Mouse (Mus musculus) MEL (cell line): ENCODE measurements around the gene Pgbd5. TPM values are rescaled to one million over a fixed set of nuclear protein-coding genes. Genes with fewer than 3 reads are reported as not detected.

Experiments used
- DNase-seq: peaks from one replicate; pipeline ENCODE4 v3.0.0; 2011; ENCODE audit warnings: low read depth, low spot score
- H3K27ac ChIP-seq: 2 replicates; pipeline ENCODE4 v1.5.1; 2012; ENCODE audit warnings: low read depth, mild to moderate bottlenecking, control low read depth, low read length, moderate library complexity; ENCODE audit not compliant: control insufficient read depth
- H3K27me3 ChIP-seq, 2 experiments: fragments of 150-350 bp in 1 of 2; sonication (generic) in 1 of 2; 2 replicates each; pipeline ENCODE4 v1.6.1; 2012; ENCODE audit warnings: low read length in 2 of 2, mild to moderate bottlenecking in 2 of 2, improper control_type of control experiment in 1 of 2, moderate library complexity in 1 of 2; ENCODE audit not compliant: insufficient read depth in 2 of 2, control insufficient read depth in 1 of 2
- H3K36me3 ChIP-seq, 2 experiments: 2 replicates each; pipeline ENCODE4 v1.6.1; 2012 to 2014; ENCODE audit warnings: low read length in 2 of 2, improper control_type of control experiment in 1 of 2, inconsistent platforms in 1 of 2, mild to moderate bottlenecking in 1 of 2; ENCODE audit not compliant: insufficient read depth in 2 of 2, control insufficient read depth in 1 of 2
- H3K4me1 ChIP-seq, 2 experiments: fragments of 150-350 bp in 1 of 2; sonication (generic) in 1 of 2; 2 replicates each; pipeline ENCODE4 v1.6.1; 2012; ENCODE audit warnings: low read length in 2 of 2, improper control_type of control experiment in 1 of 2, mild to moderate bottlenecking in 1 of 2; ENCODE audit not compliant: insufficient read depth in 2 of 2, control insufficient read depth in 1 of 2
- H3K4me3 ChIP-seq, 2 experiments: fragments of 150-350 bp in 1 of 2; sonication (generic) in 1 of 2; 2 replicates each; pipeline ENCODE4 v1.5.1; 2012; ENCODE audit warnings: low read depth in 2 of 2, low read length in 2 of 2, mild to moderate bottlenecking in 2 of 2, moderate library complexity in 2 of 2, control low read depth in 1 of 2, improper control_type of control experiment in 1 of 2; ENCODE audit not compliant: control insufficient read depth in 1 of 2, insufficient read depth in 1 of 2
- H3K79me2 ChIP-seq: 2 replicates; pipeline ENCODE4 v1.6.1; 2012; ENCODE audit warnings: mild to moderate bottlenecking, low read length, moderate library complexity; ENCODE audit not compliant: control insufficient read depth, poor library complexity, insufficient read depth
- H3K9ac ChIP-seq: 2 replicates; pipeline ENCODE4 v1.6.1; 2012; ENCODE audit warnings: low read depth, mild to moderate bottlenecking, control low read depth, low read length, moderate library complexity; ENCODE audit not compliant: control insufficient read depth, poor library complexity, severe bottlenecking
- H3K9me3 ChIP-seq: fragments of 150-350 bp; sonication (generic); replicated peaks from 2 replicates; pipeline ENCODE4 v1.6.1; 2012; ENCODE audit warnings: mild to moderate bottlenecking, low read length, improper control_type of control experiment, moderate library complexity; ENCODE audit not compliant: insufficient read depth
- BHLHE40 ChIP-seq: IDR thresholded peaks from 2 replicates; pipeline ENCODE4 v1.6.1; 2012; ENCODE audit warnings: low read depth, mild to moderate bottlenecking, inconsistent platforms, low read length, improper control_type of control experiment, borderline replicate concordance
- CHD1 ChIP-seq: IDR thresholded peaks from 2 replicates; pipeline ENCODE4 v1.6.1; 2012; ENCODE audit warnings: low read depth, mild to moderate bottlenecking, inconsistent platforms, low read length, improper control_type of control experiment
- CHD2 ChIP-seq: IDR thresholded peaks from 2 replicates; pipeline ENCODE4 v1.6.1; 2011; ENCODE audit warnings: low read length, improper control_type of control experiment
- E2F4 ChIP-seq: IDR thresholded peaks from 2 replicates; pipeline ENCODE4 v1.6.1; 2011; ENCODE audit warnings: low read depth, low read length, improper control_type of control experiment, borderline replicate concordance
- ELF1 ChIP-seq: IDR thresholded peaks from 2 replicates; pipeline ENCODE4 v1.6.1; 2014; ENCODE audit warnings: low read depth, mild to moderate bottlenecking, inconsistent platforms, low read length, improper control_type of control experiment, moderate library complexity
- EP300 ChIP-seq, 2 experiments: IDR thresholded peaks; 2 replicates each; pipeline ENCODE4 v1.6.1; 2011; ENCODE audit warnings: improper control_type of control experiment in 2 of 2, low read length in 2 of 2, low read depth in 1 of 2, mild to moderate bottlenecking in 1 of 2
- KAT2A ChIP-seq: conservative IDR thresholded peaks from 2 replicates; pipeline ENCODE4 v1.6.1; 2012; ENCODE audit warnings: low read depth, low read length, improper control_type of control experiment, inconsistent platforms
- MAFK ChIP-seq: IDR thresholded peaks from 2 replicates; pipeline ENCODE4 v1.6.1; 2011; ENCODE audit warnings: low read depth, mild to moderate bottlenecking, low read length, improper control_type of control experiment, borderline replicate concordance
- MAX ChIP-seq: IDR thresholded peaks from 2 replicates; pipeline ENCODE4 v1.6.1; 2011; ENCODE audit warnings: low read length, improper control_type of control experiment
- MXI1 ChIP-seq: IDR thresholded peaks from 2 replicates; pipeline ENCODE4 v1.6.1; 2011; ENCODE audit warnings: mild to moderate bottlenecking, low read depth, low read length, improper control_type of control experiment
- MYC ChIP-seq: IDR thresholded peaks from 2 replicates; pipeline ENCODE4 v1.6.1; 2011; ENCODE audit warnings: low read depth, mild to moderate bottlenecking, low read length, improper control_type of control experiment, moderate library complexity
- NELFE ChIP-seq: IDR thresholded peaks from 2 replicates; pipeline ENCODE4 v1.6.1; 2011; ENCODE audit warnings: low read depth, low read length, improper control_type of control experiment
- NRF1 ChIP-seq: IDR thresholded peaks from 2 replicates; pipeline ENCODE4 v1.6.1; 2014; ENCODE audit warnings: low read depth, mild to moderate bottlenecking, inconsistent platforms, low read length, improper control_type of control experiment, moderate library complexity; ENCODE audit not compliant: poor library complexity, insufficient read depth, severe bottlenecking
- POLR2A ChIP-seq, 2 experiments: IDR thresholded peaks; 2 replicates each; pipeline ENCODE4 v1.6.1; 2011 to 2012; ENCODE audit warnings: low read length in 2 of 2, mild to moderate bottlenecking in 2 of 2, control low read depth in 1 of 2, improper control_type of control experiment in 1 of 2, low read depth in 1 of 2, moderate library complexity in 1 of 2; ENCODE audit not compliant: control insufficient read depth in 1 of 2, insufficient read depth in 1 of 2, poor library complexity in 1 of 2
- RAD21 ChIP-seq: IDR thresholded peaks from 2 replicates; pipeline ENCODE4 v1.6.1; 2011; ENCODE audit warnings: mild to moderate bottlenecking, low read depth, low read length, improper control_type of control experiment
- RCOR1 ChIP-seq: IDR thresholded peaks from 2 replicates; pipeline ENCODE4 v1.6.1; 2012; ENCODE audit warnings: low read depth, mild to moderate bottlenecking, inconsistent platforms, low read length, improper control_type of control experiment
- SIN3A ChIP-seq: IDR thresholded peaks from 2 replicates; pipeline ENCODE4 v1.6.1; 2012; ENCODE audit warnings: low read length, improper control_type of control experiment, inconsistent platforms
- SMC3 ChIP-seq: IDR thresholded peaks from 2 replicates; pipeline ENCODE4 v1.6.1; 2011; ENCODE audit warnings: low read depth, low read length, improper control_type of control experiment
- TAL1 ChIP-seq: IDR thresholded peaks from 2 replicates; pipeline ENCODE4 v1.6.1; 2012; ENCODE audit warnings: mild to moderate bottlenecking, inconsistent platforms, low read length, moderate library complexity, mixed read lengths
- USF1 ChIP-seq: IDR thresholded peaks from 2 replicates; pipeline ENCODE4 v1.6.1; 2014; ENCODE audit warnings: low read depth, mild to moderate bottlenecking, inconsistent platforms, low read length, improper control_type of control experiment, moderate library complexity
- USF2 ChIP-seq, 2 experiments: IDR thresholded peaks; 2 replicates each; pipeline ENCODE4 v1.6.1; 2011 to 2012; ENCODE audit warnings: improper control_type of control experiment in 2 of 2, low read length in 2 of 2, borderline replicate concordance in 1 of 2, inconsistent platforms in 1 of 2, low read depth in 1 of 2, mild to moderate bottlenecking in 1 of 2; ENCODE audit not compliant: insufficient read depth in 1 of 2
- ZC3H11A ChIP-seq: IDR thresholded peaks from 2 replicates; pipeline ENCODE4 v1.6.1; 2012; ENCODE audit warnings: low read depth, mild to moderate bottlenecking, inconsistent platforms, low read length, improper control_type of control experiment
- ZKSCAN1 ChIP-seq: IDR thresholded peaks from 2 replicates; pipeline ENCODE4 v1.6.1; 2012; ENCODE audit warnings: low read depth, mild to moderate bottlenecking, inconsistent platforms, low read length, improper control_type of control experiment, moderate library complexity
- ZMIZ1 ChIP-seq: IDR thresholded peaks from 2 replicates; pipeline ENCODE4 v1.6.1; 2012; ENCODE audit warnings: low read depth, mild to moderate bottlenecking, inconsistent platforms, low read length, improper control_type of control experiment, moderate library complexity
- polyA plus RNA-seq, 2 experiments: library from polyadenylated mRNA; stranded (reverse) in 1 of 2; unstranded in 1 of 2; fragments of >175 nt in 1 of 2; fragments of >200 nt in 1 of 2; gene quantifications; 2 replicates each; pipeline versions ENCODE4 v1.2.1 to v1.2.4; 2012; ENCODE audit warnings: low replicate concordance in 2 of 2, low read depth in 1 of 2; ENCODE audit not compliant: insufficient read length in 2 of 2, insufficient read depth in 1 of 2, missing spikeins in 1 of 2
- total RNA-seq: library from RNA; depleted of rRNA; stranded (reverse); fragments of 300-350 nt; gene quantifications from 2 replicates; pipeline ENCODE4 v1.2.3, GENCODE M21; 2012

Gene Pgbd5
- total and polyA plus RNA-seq, 3 experiments = not detected

- H3K4me1 ChIP-seq = no peaks in the 10 kb centered on the region
- H3K36me3 ChIP-seq = no peaks in the 10 kb centered on the region
- no peak for DNase-seq
- H3K27me3 ChIP-seq = no peaks in the 10 kb centered on the region
- H3K27ac ChIP-seq = no peak overlapping the region
- H3K79me2 ChIP-seq = no peaks in the 10 kb centered on the region
- H3K9me3 ChIP-seq = no peaks in the 10 kb centered on the region
- no peak overlapping the region for H3K4me3 ChIP-seq
- TF ChIP-seq ZKSCAN1 (no peak), KAT2A (no peak), USF2 (IDR thresholded peaks at IDR 0.05; ENCODE audit: borderline replicate concordance in 1 of 2, insufficient read depth in 1 of 2, low read depth in 1 of 2, low read length in 2 of 2) (no peak), NELFE (no peak), RAD21 (no peak), SMC3 (no peak), ZC3H11A (no peak), BHLHE40 (no peak), EP300 (IDR thresholded peaks at IDR 0.05; ENCODE audit: low read depth in 1 of 2, low read length in 2 of 2) (no peak), MXI1 (no peak), MAFK (no peak), CHD2 (no peak), USF1 (no peak), SIN3A (no peak), POLR2A (IDR thresholded peaks at IDR 0.05; ENCODE audit: control insufficient read depth in 1 of 2, insufficient read depth in 1 of 2, low read depth in 1 of 2, low read length in 2 of 2, poor library complexity in 1 of 2) (no peak), MYC (no peak), CHD1 (no peak), E2F4 (no peak)
- H3K9ac ChIP-seq = no peak overlapping the region
Observed at GRCm38 (mm10) chr8:124392271-124393012, 47.0 kb downstream of the Pgbd5 start.

- Histone ChIP-seq H3K27ac (no peak overlapping the region), H3K9me3 (no peaks in the 10 kb centered on the region), H3K9ac (no peak overlapping the region), H3K36me3 (no peaks in the 10 kb centered on the region), H3K79me2 (no peaks in the 10 kb centered on the region), H3K4me3 (no peak overlapping the region), H3K4me1 (no peaks in the 10 kb centered on the region), H3K27me3 (no peaks in the 10 kb centered on the region)
- no peak for DNase-seq
- TF ChIP-seq MAFK (no peak), MAX (no peak), ELF1 (no peak), CHD2 (no peak), ZC3H11A (no peak), TAL1 (no peak), ZKSCAN1 (no peak), NRF1 (no peak), RCOR1 (no peak), ZMIZ1 (no peak)
Observed at GRCm38 (mm10) chr8:124391191-124391590, 48.3 kb downstream of the Pgbd5 start.
